ENCODE assay signal across 21 mouse cellular contexts in the genomic region with DNA sequence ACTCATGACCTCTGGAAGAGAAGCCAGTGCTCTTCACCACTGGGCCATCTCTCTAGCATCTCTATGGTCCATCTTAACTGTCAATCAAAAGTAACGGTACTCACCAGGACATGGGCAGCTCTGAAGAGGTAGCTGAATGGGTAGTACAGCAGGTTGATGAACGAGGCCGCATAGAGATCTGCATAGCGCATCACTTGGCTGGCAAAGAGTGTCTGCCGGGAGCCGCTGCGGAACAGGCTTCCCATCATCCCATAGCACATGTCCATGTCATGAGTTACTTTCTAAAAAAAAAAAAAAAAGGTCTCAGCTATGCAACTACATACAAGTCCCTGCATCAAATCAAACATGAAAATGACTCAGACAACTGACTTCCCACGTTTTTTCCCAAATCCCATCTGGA.
A peak's percentile ranks its signal among the peaks of the same experiment; 100 is the strongest.
DNase-seq lines count a peak whose midpoint lies in the region; TF ChIP-seq lines count a peak whose summit lies in the region.
"Had no signal": no experiment of that assay in that cellular context is flagged by ENCODE, and none has a peak within 500 bp of the region (broad histone marks: within the 10 kb centered on the region; RNA-seq: fewer than 3 reads in every experiment).

No protein-coding gene starts in this region.

- no peaks in the 10 kb centered on the region for H3K79me2 ChIP-seq in MEL (ENCODE audit: control insufficient read depth, insufficient read depth, low read length, poor library complexity)

- H3K36me3 ChIP-seq in MEL (ENCODE audit: control insufficient read depth in 1 of 2, insufficient read depth in 2 of 2, low read length in 2 of 2): peaks cover 32 to 35% of the 10 kb centered on the region in 2 experiments
- H3K36me3 ChIP-seq in embryonic facial prominence, embryonic 10.5 days (replicated peaks): peaks cover 93% of the 10 kb centered on the region
- H3K36me3 ChIP-seq in kidney, adult 2 months (ENCODE audit: control insufficient read depth, insufficient read depth, low read length): peaks cover 5% of the 10 kb centered on the region

- no peak for TF ChIP-seq EP300 in MEL (IDR thresholded peaks at IDR 0.05; ENCODE audit: low read depth in 1 of 2, low read length in 2 of 2)

- intact Hi-C loops in gastrocnemius, adult 2 months (cut with DNase I): no loop called here

- TF ChIP-seq RAD21 in MEL (IDR thresholded peaks at IDR 0.05; ENCODE audit: low read depth, low read length): no peak

- H3K9me3 ChIP-seq in MEL (replicated peaks; ENCODE audit: insufficient read depth, low read length): no peaks in the 10 kb centered on the region
- no peaks in the 10 kb centered on the region for H3K9me3 ChIP-seq in embryonic facial prominence, embryonic 10.5 days
- H3K9me3 ChIP-seq: embryonic facial prominence, embryonic 13.5 days; embryonic facial prominence, embryonic 15.5 days; forebrain, embryonic 10.5 days; forebrain, embryonic 12.5 days had no signal

- no peak for TF ChIP-seq POLR2A in MEL (IDR thresholded peaks at IDR 0.05; ENCODE audit: control insufficient read depth in 1 of 2, insufficient read depth in 1 of 2, low read depth in 1 of 2, low read length in 2 of 2, poor library complexity in 1 of 2)
- no peak for TF ChIP-seq POLR2A in kidney, adult 2 months (IDR thresholded peaks at IDR 0.05; ENCODE audit: low read depth, low read length)

- no peak for TF ChIP-seq CTCF in MEL (IDR thresholded peaks at IDR 0.05 in 2 of 3, conservative IDR thresholded peaks at IDR 0.05 in 1 of 3; ENCODE audit: control insufficient read depth in 1 of 3, insufficient read depth in 1 of 3, low read depth in 2 of 3, low read length in 3 of 3, poor library complexity in 1 of 3, severe bottlenecking in 1 of 3)
- no peak for TF ChIP-seq CTCF in gastrocnemius, adult 2 months (IDR thresholded peaks at IDR 0.05)
- TF ChIP-seq CTCF in kidney, adult 2 months (conservative IDR thresholded peaks at IDR 0.05; ENCODE audit: insufficient read depth, insufficient read length, low read depth, low read length): no peak

- no peaks in the 10 kb centered on the region for H3K27me3 ChIP-seq in MEL (ENCODE audit: control insufficient read depth in 1 of 2, insufficient read depth in 2 of 2, low read length in 2 of 2)
- H3K27me3 ChIP-seq in embryonic facial prominence, embryonic 10.5 days (replicated peaks; ENCODE audit: low read depth, poor library complexity, severe bottlenecking): no peaks in the 10 kb centered on the region
- no peaks in the 10 kb centered on the region for H3K27me3 ChIP-seq in kidney, adult 2 months (replicated peaks; ENCODE audit: control insufficient read depth, insufficient read depth, low read length)
- H3K27me3 ChIP-seq: embryonic facial prominence, embryonic 13.5 days; embryonic facial prominence, embryonic 15.5 days; forebrain, embryonic 12.5 days; Patski had no signal

- H3K4me3 ChIP-seq in MEL (ENCODE audit: control insufficient read depth in 1 of 2, insufficient read depth in 1 of 2, low read depth in 2 of 2, low read length in 2 of 2): no peak overlapping the region
- no peak overlapping the region for H3K4me3 ChIP-seq in embryonic facial prominence, embryonic 10.5 days
- no peak overlapping the region for H3K4me3 ChIP-seq in gastrocnemius, adult 2 months
- no peak overlapping the region for H3K4me3 ChIP-seq in kidney, adult 2 months (ENCODE audit: insufficient read depth, low read depth, low read length)
- H3K4me3 ChIP-seq: embryonic facial prominence, embryonic 13.5 days; embryonic facial prominence, embryonic 15.5 days; erythroblast, embryonic 14.5 days; forebrain, embryonic 10.5 days; forebrain, embryonic 12.5 days had no signal

- WGBS in embryonic facial prominence, embryonic 10.5 days: 96% methylated on average over 8 of the region's 8 CpGs
- 90% methylated on average over 8 of the region's 8 CpGs for WGBS in kidney, adult 2 months

- no peak overlapping the region for H3K9ac ChIP-seq in MEL (ENCODE audit: control insufficient read depth, low read depth, low read length, poor library complexity, severe bottlenecking)
- H3K9ac ChIP-seq: embryonic facial prominence, embryonic 13.5 days; embryonic facial prominence, embryonic 15.5 days; forebrain, embryonic 12.5 days had no signal

- peak; percentile 75 for DNase-seq in heart, adult 11 months
- DNase-seq in heart, adult 18-20 months: no peak
- DNase-seq in testis, postnatal 10 days (ENCODE audit: low spot score): peak; percentile 37
- no peak for DNase-seq in testis, postnatal 14 days (ENCODE audit: low spot score)
- no peak for DNase-seq in MEL (ENCODE audit: low read depth, low spot score)
- peak; percentile 6 for DNase-seq in embryonic facial prominence, embryonic 10.5 days (ENCODE audit: low spot score)
- DNase-seq in gastrocnemius, adult 2 months: no peak
- DNase-seq in kidney, adult 2 months: no peak
- DNase-seq: adrenal gland, adult 8-10 months; adrenal gland, postnatal 14 days; adrenal gland, postnatal 36 days; cerebellum, adult 11-12 months; cerebellum, adult 9-10 months; cerebellum, postnatal 10 days; cerebellum, postnatal 25 days had no signal

- no peak overlapping the region for H3K27ac ChIP-seq in MEL (ENCODE audit: control insufficient read depth, low read depth, low read length)
- H3K27ac ChIP-seq in embryonic facial prominence, embryonic 10.5 days (replicated peaks): no peak overlapping the region
- no peak overlapping the region for H3K27ac ChIP-seq in gastrocnemius, adult 2 months
- H3K27ac ChIP-seq in kidney, adult 2 months (ENCODE audit: insufficient read depth, low read depth, low read length): no peak overlapping the region
- H3K27ac ChIP-seq: embryonic facial prominence, embryonic 13.5 days; embryonic facial prominence, embryonic 15.5 days; forebrain, embryonic 10.5 days; forebrain, embryonic 12.5 days had no signal

- H3K4me1 ChIP-seq in MEL (ENCODE audit: control insufficient read depth in 1 of 2, insufficient read depth in 2 of 2, low read length in 2 of 2): peaks cover 14 to 31% of the 10 kb centered on the region in 2 experiments
- H3K4me1 ChIP-seq in embryonic facial prominence, embryonic 10.5 days: no peaks in the 10 kb centered on the region
- no peaks in the 10 kb centered on the region for H3K4me1 ChIP-seq in kidney, adult 2 months (ENCODE audit: control insufficient read depth, insufficient read depth, low read length)
- H3K4me1 ChIP-seq: embryonic facial prominence, embryonic 13.5 days; embryonic facial prominence, embryonic 15.5 days; forebrain, embryonic 10.5 days; forebrain, embryonic 12.5 days had no signal

TF ChIP-seq in MEL, 35 proteins besides CTCF, POLR2A, EP300 and RAD21:
- 0 out of 2 replicates have a peak, but pooled peaks have one; percentile 23 for TF ChIP-seq ZNF384 (IDR thresholded peaks at IDR 0.05; ENCODE audit: low read depth, low read length)
- no peak for TF ChIP-seq GATA1 (IDR thresholded peaks at IDR 0.05; ENCODE audit: low read depth, low read length)

Comparison
In these comparisons a context has a peak if more than half of its experiments do, and no peak if none do; other contexts are left out.
1. DNase-seq: peak in heart, adult 11 months (single experiment), testis, postnatal 10 days (single experiment) and embryonic facial prominence, embryonic 10.5 days (single experiment); none in heart, adult 18-20 months (0 of 2), testis, postnatal 14 days (single experiment), MEL (single experiment), gastrocnemius, adult 2 months (single experiment) and kidney, adult 2 months (single experiment).